Mouse (Mus musculus) ES-E14 (cell line): ENCODE data around the gene Olfr553.

Experiments used
- CHD2 ChIP-seq: IDR thresholded peaks from 2 replicates; pipeline ENCODE4 v1.6.1; 2014; ENCODE audit warnings: mild to moderate bottlenecking, low read depth, low read length, inconsistent platforms
- MAFK ChIP-seq: IDR thresholded peaks from 2 replicates; pipeline ENCODE4 v1.6.1; 2014; ENCODE audit warnings: mild to moderate bottlenecking, low read depth, low read length, inconsistent platforms; ENCODE audit not compliant: insufficient read depth
- ZC3H11A ChIP-seq: IDR thresholded peaks from 2 replicates; pipeline ENCODE4 v1.6.1; 2012; ENCODE audit warnings: low read depth, mild to moderate bottlenecking, inconsistent platforms, low read length, borderline replicate concordance
- ZNF384 ChIP-seq: IDR thresholded peaks from 2 replicates; pipeline ENCODE4 v1.6.1; 2012; ENCODE audit warnings: low read depth, low read length, inconsistent platforms

- TF ChIP-seq MAFK (no peak), ZC3H11A (no peak), CHD2 (no peak), ZNF384 (no peak)
Observed at GRCm38 (mm10) chr7:102618118-102618517, at the start of gene Olfr553.
